Mouse (Mus musculus): ENCODE data around the gene Sdr39u1.

Sdr39u1 gene

DNA sequence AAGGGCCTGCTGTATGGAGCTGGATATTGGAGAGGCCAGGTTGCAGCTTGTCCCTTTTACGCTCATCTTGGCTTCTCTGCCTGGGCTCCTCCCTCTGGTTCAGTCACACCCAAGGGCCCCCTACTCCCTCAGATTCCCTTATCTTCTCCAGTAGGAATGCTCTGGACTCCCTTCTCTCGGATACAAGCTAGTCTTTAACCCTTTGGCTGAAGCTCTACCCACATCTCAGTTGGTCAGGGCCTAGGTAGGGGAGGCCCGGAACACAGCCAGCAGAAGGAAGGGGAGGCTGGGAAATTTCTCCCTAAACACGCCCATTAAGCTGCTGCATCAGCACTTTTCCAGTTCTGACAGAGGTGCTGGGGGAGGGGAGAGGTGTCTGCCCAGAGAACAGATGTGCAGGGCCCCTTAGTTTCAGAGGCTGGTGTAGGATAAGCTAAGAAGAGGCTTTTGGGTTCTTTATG, 45.0 kb downstream of the Sdr39u1 start:
- peak in 1 of 2 experiments; percentile 71 for DNase-seq (ENCODE audit: inconsistent age in 2 of 2, low spot score in 1 of 2)

DNA sequence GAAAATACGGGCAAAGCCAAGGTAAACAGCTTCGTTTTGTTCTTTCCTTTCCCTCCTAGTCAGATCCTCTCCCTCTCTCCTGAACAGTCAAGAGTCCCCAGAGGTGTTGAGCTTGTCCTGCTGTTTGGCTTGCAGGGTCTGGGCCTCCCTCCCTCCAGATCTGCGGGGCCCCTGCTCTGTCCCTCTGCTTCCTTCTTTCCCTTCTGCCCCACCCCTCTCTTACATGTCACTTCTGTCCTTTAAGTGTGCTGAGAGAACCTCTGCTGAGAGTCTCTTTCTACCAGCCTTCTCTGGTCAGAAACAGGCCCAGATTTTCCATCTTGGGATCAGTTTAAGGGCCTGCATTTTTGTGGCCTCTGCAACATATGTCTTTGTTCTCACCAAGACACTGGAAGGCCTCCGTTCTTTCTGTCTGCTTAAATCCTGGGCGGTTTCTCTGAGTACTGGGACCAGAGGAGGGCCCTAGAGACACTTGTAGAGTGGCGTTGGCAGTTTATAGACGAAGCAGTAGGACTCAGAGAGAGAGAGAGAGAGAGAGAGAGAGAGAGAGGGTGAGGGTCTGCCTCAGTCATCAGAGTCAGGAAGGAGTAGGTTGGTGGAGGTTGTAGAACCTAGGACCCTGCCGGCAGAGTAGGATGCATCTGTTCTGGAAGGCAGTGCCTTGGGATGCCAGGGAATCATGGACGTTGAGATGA, 45.5 kb downstream of the Sdr39u1 start:
- DNase-seq (ENCODE audit: inconsistent age in 2 of 2, low spot score in 1 of 2): peak in 1 of 2 experiments; percentile 63

DNA sequence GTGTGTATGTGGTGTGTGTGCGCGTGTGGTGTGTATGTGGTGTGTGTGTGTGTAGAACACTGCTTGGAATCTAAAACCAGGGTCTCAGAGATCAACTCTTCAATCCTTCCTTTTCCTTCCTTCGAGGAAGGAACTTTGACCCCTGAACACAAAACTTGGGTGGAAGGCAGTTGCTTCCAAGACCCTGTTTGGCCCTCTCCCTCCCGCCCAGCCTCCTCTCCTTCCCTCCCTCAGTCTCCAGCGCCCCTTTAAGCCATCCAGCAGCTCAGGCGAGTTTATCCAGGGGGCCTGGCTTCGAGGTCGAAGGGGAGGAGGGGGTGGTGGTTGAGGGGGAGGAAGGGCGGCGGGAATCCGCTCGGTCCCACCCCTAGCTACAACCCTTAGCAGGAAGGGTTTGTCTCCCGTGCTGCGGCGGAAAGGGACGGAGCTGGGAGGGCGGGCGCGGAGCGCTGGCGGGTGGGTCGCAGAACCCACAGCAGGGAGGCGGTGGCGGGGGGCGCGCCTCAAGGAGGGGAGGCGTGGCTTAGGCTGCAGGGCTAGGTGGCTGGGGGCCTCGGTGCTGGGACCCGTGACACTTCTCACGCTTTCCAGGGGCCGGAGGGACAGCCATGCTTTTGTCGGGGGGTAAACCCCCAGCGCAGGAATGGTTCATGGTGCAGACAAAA, 46.3 kb downstream of the Sdr39u1 start, which contains the start of gene Nynrin:
Gene Nynrin (plus strand): TSS at position 390 of the 665 bp plus-strand sequence.
- DNase-seq (ENCODE audit: inconsistent age in 2 of 2, low spot score in 1 of 2): peak; percentile 61 to 79

DNA sequence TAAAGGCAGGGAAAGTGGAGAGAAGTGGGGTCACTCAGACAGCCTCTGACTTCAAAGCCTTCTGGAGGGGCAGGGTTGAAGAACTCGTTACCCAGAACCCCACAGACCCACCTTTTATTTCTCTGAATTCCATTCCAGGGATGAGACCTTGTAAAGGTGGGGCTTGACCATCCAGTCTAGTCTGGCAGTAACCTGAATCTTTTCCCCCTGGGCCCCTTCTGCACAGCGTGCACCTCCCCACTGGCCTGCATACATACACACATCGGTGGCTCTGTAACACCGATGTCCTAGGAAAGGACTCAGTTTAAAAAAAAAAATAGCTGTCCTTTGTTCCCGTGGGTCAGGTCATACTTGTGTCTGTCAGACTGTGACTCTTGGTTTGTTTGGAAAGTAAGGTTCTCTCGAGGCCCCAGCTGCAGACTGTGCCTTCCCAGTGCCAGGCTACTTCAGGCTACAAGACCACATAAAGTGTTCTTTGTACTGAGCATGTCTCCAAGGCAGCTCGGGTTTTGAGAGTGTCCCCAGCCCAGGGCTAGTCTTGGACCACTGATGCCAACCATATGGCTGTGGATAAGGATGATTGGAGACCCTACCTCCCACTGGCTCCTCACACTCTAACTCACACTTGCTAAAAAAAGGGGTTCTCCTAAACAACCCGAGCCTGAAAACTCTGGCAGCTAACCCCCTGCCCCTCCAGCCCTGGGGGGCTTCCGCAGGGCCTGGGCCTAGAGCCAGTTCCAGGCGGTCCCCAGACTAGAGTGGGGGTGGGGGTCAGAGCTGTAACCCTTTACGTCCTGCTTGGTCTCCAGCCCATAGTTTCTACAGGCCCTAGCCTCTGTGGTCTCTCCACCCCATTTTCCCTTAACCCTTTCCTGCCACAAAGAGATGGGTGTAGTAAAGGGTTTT, 47.2 kb downstream of the Sdr39u1 start:
- DNase-seq (ENCODE audit: inconsistent age in 2 of 2, low spot score in 1 of 2): no peak

DNA sequence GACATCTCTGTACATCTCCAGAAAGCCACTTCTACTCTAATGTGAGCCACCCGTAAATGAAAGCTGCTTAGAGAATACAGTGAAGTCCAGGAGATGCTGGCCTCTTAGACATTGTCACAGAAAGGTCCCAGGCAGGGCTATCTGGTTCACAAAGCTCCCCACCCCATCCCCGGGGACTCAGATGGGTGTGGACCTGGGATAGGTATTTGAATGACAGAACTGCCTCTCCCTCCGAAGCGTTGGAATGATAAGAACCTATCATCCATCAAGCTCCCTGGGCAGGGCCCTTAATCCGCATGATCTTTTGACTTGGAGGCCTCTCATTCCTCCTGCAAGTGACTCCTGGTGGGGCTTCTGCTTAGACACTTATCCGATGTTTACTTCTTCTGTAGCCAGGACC, 49.2 kb downstream of the Sdr39u1 start:
- no peak for DNase-seq (ENCODE audit: inconsistent age in 2 of 2, low spot score in 1 of 2)

Measured in adrenal gland, adult (tissue).